In genomic region chr19:10640080-10640479, GRCm38 (mm10) we compare ENCODE assay signal across 12 mouse cellular contexts. TPM values are rescaled to one million over a fixed set of nuclear protein-coding genes. Genes with fewer than 3 reads are reported as not detected.
DNase-seq lines count a peak whose midpoint lies in the region; ATAC-seq and TF ChIP-seq lines count a peak whose summit lies in the region.
"Had no signal": no experiment of that assay in that cellular context is flagged by ENCODE, and none has a peak within 500 bp of the region (broad histone marks: within the 10 kb centered on the region; RNA-seq: fewer than 3 reads in every experiment).

No protein-coding gene starts in this region.

- TF ChIP-seq CTCF in gastrocnemius, adult 2 months (IDR thresholded peaks at IDR 0.05) = no peak

- no peak for ATAC-seq in heart, embryonic 13.5 days (ENCODE audit: extremely low read depth, insufficient number of reproducible peaks, low FRiP score, low TSS enrichment)
- ATAC-seq in limb, embryonic 14.5 days (ENCODE audit: low FRiP score, low read depth) = peak; percentile 57; the same call in 1 of the 2 replicates
- ATAC-seq: hindbrain, postnatal 0 days had no signal

- peaks cover 32% of the 10 kb centered on the region; the same call in 1 of the 2 replicates for H3K27me3 ChIP-seq in heart, embryonic 13.5 days (replicated peaks)
- no peaks in the 10 kb centered on the region for H3K27me3 ChIP-seq in limb, embryonic 14.5 days (ENCODE audit: control insufficient read depth, insufficient read depth, low read length)

- DNase-seq in heart, adult 18-20 months = no peak
- DNase-seq in thymus, postnatal 0 days (ENCODE audit: low spot score) = peak; percentile 33
- no peak for DNase-seq in thymus, postnatal 14 days
- peak; percentile 36 for DNase-seq in limb, embryonic 14.5 days (ENCODE audit: low spot score)
- no peak for DNase-seq in gastrocnemius, adult 2 months
- DNase-seq in spleen, postnatal 14 days (ENCODE audit: low spot score in 2 of 2) = no peak
- no peak for DNase-seq in left cerebral cortex, postnatal 10 days (ENCODE audit: extremely low spot score in 1 of 2, low spot score in 2 of 2)
- DNase-seq: lung, postnatal 36 days; right cerebral cortex, postnatal 14 days had no signal

- peaks cover 18% of the 10 kb centered on the region for H3K4me1 ChIP-seq in heart, embryonic 13.5 days
- peaks cover 7% of the 10 kb centered on the region for H3K4me1 ChIP-seq in limb, embryonic 14.5 days (ENCODE audit: control insufficient read depth, insufficient read depth, low read length)

- intact Hi-C loops in gastrocnemius, adult 2 months (cut with DNase I) = no loop called here
- intact Hi-C loops in left cerebral cortex, postnatal 10 days (cut with DNase I) = no loop called here

- no peaks in the 10 kb centered on the region for H3K36me3 ChIP-seq in heart, embryonic 13.5 days
- no peaks in the 10 kb centered on the region for H3K36me3 ChIP-seq in limb, embryonic 14.5 days (ENCODE audit: control insufficient read depth, insufficient read depth, low read length)

- no peak overlapping the region for H3K4me3 ChIP-seq in heart, embryonic 13.5 days
- 0 out of 2 replicates have a peak overlapping the region, but pooled peaks have one; percentile 4 for H3K4me3 ChIP-seq in limb, embryonic 14.5 days (replicated peaks; ENCODE audit: low read length)
- no peak overlapping the region for H3K4me3 ChIP-seq in gastrocnemius, adult 2 months

- WGBS in heart, embryonic 13.5 days = 3% methylated on average over 5 of the region's 5 CpGs
- WGBS in limb, embryonic 14.5 days = 4% methylated on average over 5 of the region's 5 CpGs

- peak overlapping the region; percentile 44; the same call in 1 of the 2 replicates for H3K9ac ChIP-seq in heart, embryonic 13.5 days
- H3K9ac ChIP-seq in limb, embryonic 14.5 days (ENCODE audit: low read depth, low read length, severe bottlenecking) = peak overlapping the region; percentile 41

- no peak overlapping the region for H3K27ac ChIP-seq in heart, embryonic 13.5 days (replicated peaks)
- 0 out of 2 replicates have a peak overlapping the region, but pooled peaks have one; percentile 50 for H3K27ac ChIP-seq in limb, embryonic 14.5 days (replicated peaks; ENCODE audit: low read depth, low read length)
- H3K27ac ChIP-seq in gastrocnemius, adult 2 months = no peak overlapping the region
- H3K27ac ChIP-seq: hindbrain, postnatal 0 days had no signal

- peak overlapping the region; percentile 41 for H3K4me2 ChIP-seq in heart, embryonic 13.5 days
- H3K4me2 ChIP-seq in limb, embryonic 14.5 days (replicated peaks; ENCODE audit: low read depth, low read length, severe bottlenecking) = peak overlapping the region; percentile 28; the same call in 1 of the 2 replicates

- H3K9me3 ChIP-seq in heart, embryonic 13.5 days = no peaks in the 10 kb centered on the region
- H3K9me3 ChIP-seq in limb, embryonic 14.5 days (ENCODE audit: control insufficient read depth, low read length) = no peaks in the 10 kb centered on the region

- TF ChIP-seq POLR2A in limb, embryonic 14.5 days (IDR thresholded peaks at IDR 0.05; ENCODE audit: borderline replicate concordance, extremely low read depth, insufficient read depth, insufficient read length) = no peak

RNA-seq across cellular contexts. Expression of gene Vwce, which starts 6.1 kb away (rescaled TPM):
- 0.59 TPM in 2 replicates for polyA plus RNA-seq in heart, embryonic 13.5 days (2015; fragmentation: Nextera tagmentation; extraction: Ambion mirVana)
- under 1 TPM in 1 of 2 experiments, not detected in 1; 0.31 TPM for total RNA-seq in heart, adult 18-20 months (2021)
- polyA plus RNA-seq in thymus, postnatal 0 days (2015; fragmentation: Nextera tagmentation; extraction: Ambion mirVana) = 1.2 and 2.2 TPM in 2 replicates
- 7.0 and 10.2 TPM in 2 replicates for polyA plus RNA-seq in limb, embryonic 14.5 days (2012; rRNA removed)
- polyA plus RNA-seq in limb, embryonic 14.5 days (2014; fragmentation: Nextera tagmentation; extraction: Ambion mirVana) = 3.2 TPM in 2 replicates
- total RNA-seq in gastrocnemius, adult 2 months (2021) = not detected
- total RNA-seq in left cerebral cortex, postnatal 10 days (2021) = 1 to 10 TPM in 1 of 2 experiments, under 1 TPM in 1; 0.81 to 1.2 TPM

RNA-seq across cellular contexts. Expression of gene Tkfc, which starts 34.6 kb away (rescaled TPM):
- 9.1 and 11.0 TPM in 2 replicates for polyA plus RNA-seq in heart, embryonic 13.5 days (2015; fragmentation: Nextera tagmentation; extraction: Ambion mirVana)
- total RNA-seq in heart, adult 18-20 months (2021) = 1 to 10 TPM; 9.6 to 9.7 TPM
- polyA plus RNA-seq in thymus, postnatal 0 days (2015; fragmentation: Nextera tagmentation; extraction: Ambion mirVana) = 12.4 and 13.7 TPM in 2 replicates
- polyA plus RNA-seq in limb, embryonic 14.5 days (2012; rRNA removed) = 24.1 and 25.5 TPM in 2 replicates
- 14.6 and 15.4 TPM in 2 replicates for polyA plus RNA-seq in limb, embryonic 14.5 days (2014; fragmentation: Nextera tagmentation; extraction: Ambion mirVana)
- total RNA-seq in gastrocnemius, adult 2 months (2021) = 1 to 10 TPM; 3.0 to 4.5 TPM
- total RNA-seq in left cerebral cortex, postnatal 10 days (2021) = 10 to 100 TPM; 26.1 to 32.0 TPM

RNA-seq across cellular contexts. Expression of gene Ddb1, which starts 35.0 kb away (rescaled TPM):
- 252 and 255 TPM in 2 replicates for polyA plus RNA-seq in heart, embryonic 13.5 days (2015; fragmentation: Nextera tagmentation; extraction: Ambion mirVana)
- 100 to 1,000 TPM; 135 to 160 TPM for total RNA-seq in heart, adult 18-20 months (2021)
- 148 and 156 TPM in 2 replicates for polyA plus RNA-seq in thymus, postnatal 0 days (2015; fragmentation: Nextera tagmentation; extraction: Ambion mirVana)
- 346 and 349 TPM in 2 replicates for polyA plus RNA-seq in limb, embryonic 14.5 days (2012; rRNA removed)
- 358 and 386 TPM in 2 replicates for polyA plus RNA-seq in limb, embryonic 14.5 days (2014; fragmentation: Nextera tagmentation; extraction: Ambion mirVana)
- total RNA-seq in gastrocnemius, adult 2 months (2021) = 100 to 1,000 TPM; 128 to 132 TPM
- 100 to 1,000 TPM; 207 to 211 TPM for total RNA-seq in left cerebral cortex, postnatal 10 days (2021)

RNA-seq across cellular contexts. Expression of gene Pga5, which starts 37.8 kb away (rescaled TPM):
- polyA plus RNA-seq in heart, embryonic 13.5 days (2015; fragmentation: Nextera tagmentation; extraction: Ambion mirVana) = not detected in 2 replicates
- total RNA-seq in heart, adult 18-20 months (2021) = not detected
- 0.49 and 0.95 TPM in 2 replicates for polyA plus RNA-seq in thymus, postnatal 0 days (2015; fragmentation: Nextera tagmentation; extraction: Ambion mirVana)
- polyA plus RNA-seq in limb, embryonic 14.5 days (2012; rRNA removed) = 0.12 and 0.23 TPM in 2 replicates
- not detected in 2 replicates for polyA plus RNA-seq in limb, embryonic 14.5 days (2014; fragmentation: Nextera tagmentation; extraction: Ambion mirVana)
- total RNA-seq in gastrocnemius, adult 2 months (2021) = not detected
- not detected for total RNA-seq in left cerebral cortex, postnatal 10 days (2021)
- total RNA-seq: gastrocnemius, postnatal 4 days; hindbrain, postnatal 0 days had no signal
- polyA plus RNA-seq: hindbrain, postnatal 0 days had no signal

RNA-seq across cellular contexts. Expression of gene Vps37c, which starts 48.5 kb away (rescaled TPM):
- polyA plus RNA-seq in heart, embryonic 13.5 days (2015; fragmentation: Nextera tagmentation; extraction: Ambion mirVana) = 28.4 and 30.3 TPM in 2 replicates
- 10 to 100 TPM; 20.4 to 21.8 TPM for total RNA-seq in heart, adult 18-20 months (2021)
- polyA plus RNA-seq in thymus, postnatal 0 days (2015; fragmentation: Nextera tagmentation; extraction: Ambion mirVana) = 14.6 and 19.3 TPM in 2 replicates
- 30.2 and 37.4 TPM in 2 replicates for polyA plus RNA-seq in limb, embryonic 14.5 days (2012; rRNA removed)
- 37.6 and 42.6 TPM in 2 replicates for polyA plus RNA-seq in limb, embryonic 14.5 days (2014; fragmentation: Nextera tagmentation; extraction: Ambion mirVana)
- 10 to 100 TPM; 20.7 to 26.3 TPM for total RNA-seq in gastrocnemius, adult 2 months (2021)
- total RNA-seq in left cerebral cortex, postnatal 10 days (2021) = 10 to 100 TPM; 25.2 to 27.6 TPM

Comparison
In these comparisons a context has a peak if more than half of its experiments do, and no peak if none do; other contexts are left out.
1. DNase-seq: peak in thymus, postnatal 0 days (single experiment) and limb, embryonic 14.5 days (single experiment); none in heart, adult 18-20 months (0 of 2), thymus, postnatal 14 days (single experiment), gastrocnemius, adult 2 months (single experiment), spleen, postnatal 14 days (0 of 2) and left cerebral cortex, postnatal 10 days (0 of 2).